Mouse (Mus musculus) adrenal gland, postnatal 36 days (tissue): ENCODE data around the gene Gm5936. TPM values are rescaled to one million over a fixed set of nuclear protein-coding genes. Genes with fewer than 3 reads are reported as not detected.
A peak's percentile ranks its signal among the peaks of the same experiment; 100 is the strongest.
"Not testable (repeated sequence)": the region's sequence is repeated elsewhere in the genome, so short reads cannot be mapped to it uniquely, and the experiment has no call there.

Experiments
- DNase-seq, 2 experiments: peaks; one replicate each; pipeline ENCODE4 v3.0.0; 2021; ENCODE audit warnings: mixed read lengths in 1 of 2
- long read RNA-seq, 2 experiments: library from polyadenylated mRNA; stranded (forward); transcript quantifications; one replicate each; pipeline ENCODE4 v2.0.0; 2021; ENCODE audit warnings: borderline sequencing depth in 2 of 2
- total RNA-seq, 2 experiments: library from RNA; stranded (reverse); gene quantifications; 2 replicates each; pipeline ENCODE4 v1.2.3; 2021

Gm5936 gene
- not detected for total RNA-seq
- long read RNA-seq, experiment 1: 0 reads
- long read RNA-seq, experiment 2: 0 reads

DNA sequence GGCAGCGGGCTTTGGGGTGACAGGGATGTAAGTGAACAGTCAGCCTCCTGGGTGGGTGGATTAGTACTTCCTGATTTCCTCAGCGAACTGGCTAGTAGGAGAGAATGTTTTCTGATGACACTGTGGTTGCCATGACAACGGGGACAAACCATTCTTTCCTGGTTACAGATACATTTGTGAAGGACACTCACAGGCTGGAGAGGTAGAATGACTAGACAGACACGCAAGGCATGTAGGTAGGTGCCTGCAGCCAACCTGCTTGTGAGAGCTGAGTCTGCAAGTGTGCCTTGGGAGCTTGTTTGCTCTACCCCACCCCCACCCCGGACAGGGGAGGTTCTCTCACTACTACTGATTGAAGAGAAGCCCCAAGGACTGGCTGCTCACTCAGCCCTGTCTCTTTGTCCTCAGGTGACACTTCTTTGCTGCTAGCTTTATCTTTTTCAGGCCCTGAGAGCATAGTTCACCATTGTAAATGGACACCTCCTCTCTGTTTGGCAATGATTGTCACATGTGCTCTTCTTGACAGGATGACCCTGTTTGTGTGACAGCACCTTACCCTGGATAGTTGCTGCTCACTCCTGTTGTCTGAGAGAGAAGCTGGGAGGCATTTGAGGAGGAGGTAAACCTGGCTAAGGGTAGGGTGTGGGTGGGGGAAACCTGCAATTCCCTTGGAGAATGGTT lies at the start of gene Gm5936:
Gene Gm5936 (plus strand): TSS at position 355 of the 681 bp plus-strand sequence.
- peak; percentile 0 to 25 for DNase-seq

DNA sequence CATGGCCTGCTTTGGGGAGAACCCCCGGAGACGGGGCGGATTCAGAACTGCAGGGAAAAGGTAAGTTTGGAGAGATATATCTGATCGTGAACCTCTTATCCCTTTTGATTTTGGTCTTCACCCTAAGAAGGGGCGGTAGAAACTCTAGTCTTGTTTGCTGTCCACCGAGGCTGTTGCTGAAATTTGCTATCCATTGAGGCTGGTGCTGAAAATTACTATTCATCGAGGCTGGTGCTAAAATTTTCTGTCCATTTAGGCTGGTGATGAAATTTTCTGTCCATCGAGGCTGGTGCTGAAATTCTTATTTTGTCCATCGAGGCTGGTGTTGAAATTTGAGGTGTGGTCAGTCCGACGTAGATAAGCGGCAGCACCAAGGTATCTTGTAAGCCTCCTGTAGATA lies 19.1 kb downstream of the Gm5936 start:
- not testable (repeated sequence) for DNase-seq

DNA sequence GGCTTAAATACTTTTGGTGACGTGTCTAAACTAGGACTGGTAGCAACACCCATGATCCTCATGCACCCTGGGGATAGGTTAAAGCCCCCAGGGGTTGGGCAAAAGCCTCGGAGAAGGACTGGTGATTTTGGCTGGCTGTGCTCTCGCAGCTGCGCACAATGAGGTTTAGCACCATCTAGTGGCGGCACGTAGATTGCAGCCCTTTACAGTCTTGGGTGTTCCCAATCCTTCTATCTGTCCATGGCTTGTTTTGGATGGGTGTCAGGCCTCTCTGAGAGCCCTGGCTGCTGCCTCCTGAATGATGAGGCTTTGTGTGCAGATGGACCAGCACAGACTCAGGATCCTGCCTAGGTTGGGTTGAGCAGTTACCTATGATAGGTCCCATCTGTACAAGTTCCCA lies 43.1 kb downstream of the Gm5936 start:
- DNase-seq: peak; percentile 49 to 66

Other genes with a start within 250 kb of the Gm5936 start
- not detected for gene Olfr1325, start 244.5 kb upstream of the Gm5936 start, total RNA-seq
- gene Gm5640, start 191.6 kb upstream of the Gm5936 start, total RNA-seq: under 1 TPM in 1 of 2 experiments, not detected in 1; 0.10 TPM
- not detected for gene Gm6890, start 96.3 kb upstream of the Gm5936 start, total RNA-seq
- 1 to 10 TPM; 1.2 to 1.9 TPM for gene Gab3, start 248.3 kb downstream of the Gm5936 start, total RNA-seq